In genomic region chr11:12314278-12315043, GRCm38 (mm10) we compare ENCODE assay signal across 9 mouse cellular contexts.
DNase-seq lines count a peak whose midpoint lies in the region; ATAC-seq lines count a peak whose summit lies in the region.
"Had no signal": no experiment of that assay in that cellular context is flagged by ENCODE, and none has a peak within 500 bp of the region (broad histone marks: within the 10 kb centered on the region; RNA-seq: fewer than 3 reads in every experiment).

No protein-coding gene starts in this region.

- H3K36me3 ChIP-seq in hindbrain, embryonic 14.5 days (replicated peaks; ENCODE audit: control insufficient read depth, insufficient read depth), result no peaks in the 10 kb centered on the region
- H3K36me3 ChIP-seq in midbrain, embryonic 16.5 days (ENCODE audit: control insufficient read depth, insufficient read depth, low read length), result no peaks in the 10 kb centered on the region
- H3K36me3 ChIP-seq: liver, embryonic 15.5 days had no signal

- intact Hi-C loops in left cerebral cortex, postnatal 4 days (cut with DNase I), result loop anchor here (5.0 kb wide), 1 partner anchor 218 kb away; no protein-coding TSS in a partner anchor
- intact Hi-C loops in left cerebral cortex, postnatal 10 days (cut with DNase I), result loop anchor here (2.0 to 10.0 kb wide), 2 partner anchors 44 to 220 kb away; no protein-coding TSS in a partner anchor

- ATAC-seq in hindbrain, embryonic 14.5 days (ENCODE audit: low FRiP score), result no peak
- peak; percentile 60 for ATAC-seq in midbrain, embryonic 16.5 days
- no peak for ATAC-seq in monocyte, adult 5-6 weeks (replicated peaks; ENCODE audit: insufficient number of reproducible peaks, low FRiP score, low TSS enrichment, poor library complexity, severe bottlenecking)

- H3K27ac ChIP-seq in hindbrain, embryonic 14.5 days, result no peak overlapping the region
- no peak overlapping the region for H3K27ac ChIP-seq in midbrain, embryonic 16.5 days (ENCODE audit: low read length)
- H3K27ac ChIP-seq: liver, embryonic 15.5 days had no signal

- no peak overlapping the region for H3K4me2 ChIP-seq in hindbrain, embryonic 14.5 days (replicated peaks)
- H3K4me2 ChIP-seq in midbrain, embryonic 16.5 days (ENCODE audit: low read length), result no peak overlapping the region
- H3K4me2 ChIP-seq: liver, embryonic 15.5 days had no signal

- no peak overlapping the region for H3K9ac ChIP-seq in hindbrain, embryonic 14.5 days
- no peak overlapping the region for H3K9ac ChIP-seq in midbrain, embryonic 16.5 days (ENCODE audit: low read depth, low read length)
- H3K9ac ChIP-seq: liver, embryonic 15.5 days had no signal

- H3K9me3 ChIP-seq in hindbrain, embryonic 14.5 days (ENCODE audit: control insufficient read depth, low read length), result no peaks in the 10 kb centered on the region
- H3K9me3 ChIP-seq in midbrain, embryonic 16.5 days (replicated peaks; ENCODE audit: control insufficient read depth, low read length, poor library complexity, severe bottlenecking), result no peaks in the 10 kb centered on the region
- H3K9me3 ChIP-seq: liver, embryonic 15.5 days had no signal

- H3K27me3 ChIP-seq in hindbrain, embryonic 14.5 days (ENCODE audit: control insufficient read depth, insufficient read depth, low read length), result no peaks in the 10 kb centered on the region
- peaks cover 8% of the 10 kb centered on the region for H3K27me3 ChIP-seq in midbrain, embryonic 16.5 days (ENCODE audit: control insufficient read depth, insufficient read depth, low read depth, low read length)
- H3K27me3 ChIP-seq: liver, embryonic 15.5 days had no signal

- no peak overlapping the region for H3K4me3 ChIP-seq in hindbrain, embryonic 14.5 days (replicated peaks; ENCODE audit: low read length)
- no peak overlapping the region for H3K4me3 ChIP-seq in midbrain, embryonic 16.5 days (ENCODE audit: low read depth, low read length)
- H3K4me3 ChIP-seq: liver, embryonic 15.5 days had no signal

- peak; percentile 64 to 72 for DNase-seq in cerebellum, postnatal 10 days
- no peak for DNase-seq in cerebellum, adult 9-11 months
- peak; percentile 21 for DNase-seq in left cerebral cortex, postnatal 4 days
- DNase-seq in left cerebral cortex, postnatal 10 days (ENCODE audit: extremely low spot score in 1 of 2, low spot score in 2 of 2), result no peak
- DNase-seq in adrenal gland, postnatal 10 days, result peak; percentile 58
- peak; percentile 59 for DNase-seq in hindbrain, embryonic 14.5 days (ENCODE audit: low spot score)

- 87% methylated on average over 6 of the region's 6 CpGs for WGBS in hindbrain, embryonic 14.5 days
- WGBS in midbrain, embryonic 16.5 days, result 82% methylated on average over 6 of the region's 6 CpGs

- H3K4me1 ChIP-seq in hindbrain, embryonic 14.5 days (replicated peaks; ENCODE audit: control insufficient read depth, insufficient read depth, low read length), result no peaks in the 10 kb centered on the region
- no peaks in the 10 kb centered on the region for H3K4me1 ChIP-seq in midbrain, embryonic 16.5 days (ENCODE audit: control insufficient read depth, insufficient read depth, low read length)
- H3K4me1 ChIP-seq: liver, embryonic 15.5 days had no signal

Comparison
In these comparisons a context has a peak if more than half of its experiments do, and no peak if none do; other contexts are left out.
1. DNase-seq: peak in cerebellum, postnatal 10 days (2 of 2), left cerebral cortex, postnatal 4 days (single experiment), adrenal gland, postnatal 10 days (single experiment) and hindbrain, embryonic 14.5 days (single experiment); none in cerebellum, adult 9-11 months (single experiment) and left cerebral cortex, postnatal 10 days (0 of 2).